Mouse (Mus musculus) kidney, postnatal 14 days (tissue): ENCODE measurements around the gene Wdhd1.
A peak's percentile ranks its signal among the peaks of the same experiment; 100 is the strongest.
"Not testable (repeated sequence)": the region's sequence is repeated elsewhere in the genome, so short reads cannot be mapped to it uniquely, and the experiment has no call there.

Source experiments
- DNase-seq: peaks from one replicate; pipeline ENCODE4 v3.0.0; 2022; ENCODE audit warnings: mixed read lengths

Gene Wdhd1

DNA sequence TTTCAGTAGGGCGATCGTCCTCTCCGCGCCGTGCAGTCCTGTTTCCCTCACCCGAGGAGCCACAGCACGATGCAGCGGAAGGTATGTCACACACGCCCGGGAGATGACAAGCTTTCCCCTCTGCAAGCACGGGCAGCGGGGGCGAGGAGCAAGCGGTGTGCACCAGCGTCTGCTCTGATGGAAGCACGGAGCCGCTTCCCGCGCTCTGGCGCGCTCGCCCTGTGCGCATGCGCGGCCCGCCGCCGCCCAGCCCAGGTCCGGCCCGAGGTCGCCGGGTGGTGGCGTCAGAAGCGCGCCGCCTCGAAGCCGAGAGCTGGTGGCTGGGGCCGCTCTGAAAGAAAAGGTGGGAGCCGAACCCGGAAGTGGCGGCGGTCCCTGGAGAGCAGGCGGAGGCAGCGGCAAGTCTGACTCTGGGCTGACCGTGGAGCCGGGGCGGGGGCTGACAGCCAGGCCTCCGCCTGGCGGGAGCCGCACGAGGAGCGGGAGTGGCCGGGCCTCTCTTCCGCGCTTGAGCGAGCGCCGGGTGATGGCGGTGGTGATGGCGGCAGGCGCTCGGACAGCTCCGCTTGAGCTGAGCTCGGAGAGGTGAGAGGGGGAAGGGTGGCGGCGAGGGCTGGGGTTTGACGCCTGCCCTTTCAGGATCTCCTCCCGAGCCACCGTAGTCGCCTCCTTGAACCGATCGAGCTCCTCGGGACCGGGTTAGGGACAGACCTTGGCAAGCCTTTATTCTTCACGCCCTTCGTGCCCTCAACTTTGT, at the start of gene Wdhd1, which contains the start of gene Socs4:
Wdhd1 (minus strand) TSS at position 221 of the 757 bp plus-strand sequence.
Socs4 (plus strand) TSS at position 295 of the 757 bp plus-strand sequence.
- DNase-seq: peak; percentile 97

DNA sequence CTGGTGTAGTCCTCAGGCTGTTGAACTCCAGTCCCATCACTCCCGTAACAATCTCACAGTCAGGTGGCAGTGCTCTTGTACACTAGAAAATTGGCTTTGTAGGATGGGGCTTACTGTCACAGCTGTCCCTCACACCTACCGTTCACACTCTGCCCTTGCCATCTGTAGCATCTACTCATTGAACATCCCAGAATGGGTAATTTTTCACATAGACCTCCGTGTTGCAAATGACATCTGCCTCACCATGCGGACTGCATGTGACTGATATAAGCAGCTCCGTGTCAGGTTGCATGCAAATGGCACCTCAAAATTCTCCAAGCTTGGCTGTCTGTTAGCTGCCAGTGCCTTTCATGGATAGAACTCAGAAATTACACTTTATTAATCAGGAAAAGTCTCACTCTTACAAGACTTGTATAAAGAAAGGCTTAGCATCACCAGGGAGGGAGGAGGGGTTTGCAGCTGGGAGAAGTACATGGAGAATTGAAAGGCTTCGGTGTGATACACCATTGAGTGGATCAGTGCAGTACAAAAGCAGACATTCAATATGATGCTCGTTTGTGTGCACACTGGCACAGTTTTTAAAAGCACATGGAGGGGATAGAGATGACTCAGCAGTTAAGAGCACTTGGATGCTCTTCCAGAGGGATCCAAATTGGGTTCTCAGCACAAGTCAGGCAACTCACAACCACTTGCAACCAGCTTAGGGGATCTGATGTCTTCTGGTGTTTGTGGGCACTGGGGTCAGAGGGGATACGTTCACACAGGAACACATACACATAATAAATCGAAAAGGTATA, 49.5 kb upstream of the Wdhd1 start:
- no peak for DNase-seq

DNA sequence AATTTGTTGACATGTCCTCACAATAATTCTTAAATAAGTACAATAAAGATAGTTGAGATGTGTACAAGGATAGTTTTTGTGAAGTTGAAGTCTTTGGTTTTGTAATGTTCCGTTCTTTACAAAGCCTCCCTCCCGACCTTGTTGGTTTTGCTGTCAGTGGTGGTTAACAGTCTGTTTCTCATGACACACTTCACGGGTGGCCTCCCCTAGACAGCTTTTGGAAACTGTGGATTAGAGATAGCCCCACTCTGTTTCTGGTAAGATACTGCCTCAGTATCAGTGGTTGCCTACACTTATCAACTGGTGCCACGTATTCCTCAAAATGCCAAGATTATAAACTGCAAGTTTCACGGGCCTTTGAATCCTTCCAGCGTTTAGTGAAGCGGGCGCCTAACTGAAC, 44.9 kb upstream of the Wdhd1 start:
- DNase-seq: not testable (repeated sequence)

DNA sequence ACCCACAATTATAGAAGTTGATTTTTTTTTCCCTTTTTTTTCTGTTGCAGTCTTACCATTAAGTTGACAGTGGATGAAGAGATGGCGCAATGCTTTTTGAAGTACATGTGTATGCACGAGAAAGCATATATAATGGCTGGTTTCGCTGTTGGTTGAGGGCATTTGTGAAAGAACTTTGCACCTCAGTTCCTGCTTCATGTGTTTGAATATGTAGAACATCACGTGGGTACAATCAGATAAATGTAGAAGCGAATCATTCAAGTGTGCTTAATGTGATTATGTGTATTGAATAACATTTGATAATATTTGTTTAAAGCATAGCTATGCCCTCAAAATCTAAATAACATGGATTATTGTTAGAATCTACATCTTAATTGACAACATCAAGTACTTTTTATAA, 42.7 kb upstream of the Wdhd1 start:
- DNase-seq: no peak

DNA sequence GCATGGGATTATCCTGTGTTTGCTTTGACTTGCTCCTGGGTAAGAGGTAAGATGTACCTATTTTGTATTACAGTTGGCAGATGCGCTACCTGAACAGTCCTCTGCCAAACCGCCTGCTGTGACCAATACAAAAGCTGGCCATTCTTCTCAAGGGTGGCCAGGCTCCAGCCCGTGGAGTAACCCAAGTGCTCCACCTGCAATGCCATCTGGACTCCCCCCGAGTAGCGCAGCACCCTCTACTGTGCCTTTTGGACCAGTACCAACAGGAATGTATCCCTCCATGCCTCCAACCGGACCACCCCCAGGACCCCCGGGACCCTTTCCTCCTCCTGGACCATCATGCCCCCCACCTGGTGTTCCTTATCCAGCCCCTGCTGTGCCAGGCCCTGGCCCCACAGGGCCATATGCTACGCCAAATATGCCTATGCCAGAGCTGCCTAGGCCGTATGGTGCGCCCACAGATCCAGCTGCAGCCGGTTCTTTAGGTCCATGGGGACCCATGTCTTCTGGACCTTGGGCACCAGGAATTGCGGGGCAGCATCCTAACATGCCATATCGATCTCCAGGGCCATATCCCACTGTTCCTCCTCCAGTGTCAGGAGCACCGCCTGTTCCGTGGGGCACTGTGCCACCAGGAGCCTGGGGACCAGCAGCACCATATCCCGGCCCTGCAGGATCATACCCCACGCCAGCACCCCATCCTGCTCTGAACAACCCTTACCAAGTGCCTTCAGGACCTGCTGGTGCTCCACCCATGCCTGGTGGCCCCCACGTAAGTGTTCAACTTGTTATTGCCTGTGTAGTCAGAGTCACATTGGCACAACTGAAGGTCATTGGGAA, 33.9 kb upstream of the Wdhd1 start:
- DNase-seq: no peak

DNA sequence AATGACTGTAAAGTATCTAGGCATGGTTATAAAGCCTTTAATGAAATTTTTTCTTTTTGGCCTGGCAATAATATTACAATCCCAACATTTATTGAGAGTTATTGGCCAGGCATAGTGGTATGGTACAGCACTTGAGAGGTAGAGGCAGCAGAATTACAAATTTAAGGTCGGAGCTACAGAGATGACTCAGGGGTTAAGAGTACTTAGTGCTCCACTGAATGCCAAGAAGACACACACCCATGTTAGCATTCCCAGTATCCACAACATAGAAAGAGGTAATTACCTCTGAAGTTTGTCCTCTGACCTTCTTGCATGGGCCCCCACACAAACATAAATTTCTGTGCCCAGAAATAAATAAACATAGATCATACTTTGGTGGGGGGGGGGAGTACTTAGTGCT, 32.4 kb upstream of the Wdhd1 start:
- DNase-seq: no peak

DNA sequence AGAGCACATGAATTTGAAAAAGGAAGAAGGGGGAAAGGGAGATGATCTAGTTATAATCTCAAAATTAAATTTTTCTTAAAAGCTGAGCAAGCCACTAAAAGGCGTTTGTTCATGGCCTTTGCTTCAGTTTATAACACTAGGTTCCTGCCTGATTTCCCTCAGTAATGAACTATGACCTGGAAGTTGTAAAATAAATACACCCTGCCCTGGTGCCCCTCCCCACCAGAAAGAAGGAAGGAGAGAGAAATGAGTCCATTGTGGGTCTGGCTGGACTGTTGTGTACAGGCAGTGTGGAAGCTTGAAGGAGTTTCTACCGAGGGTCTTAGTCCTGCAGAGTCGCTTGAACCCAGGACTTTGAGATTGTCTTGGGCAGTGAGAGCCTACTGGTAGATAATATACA, 31.0 kb upstream of the Wdhd1 start:
- DNase-seq: no peak

DNA sequence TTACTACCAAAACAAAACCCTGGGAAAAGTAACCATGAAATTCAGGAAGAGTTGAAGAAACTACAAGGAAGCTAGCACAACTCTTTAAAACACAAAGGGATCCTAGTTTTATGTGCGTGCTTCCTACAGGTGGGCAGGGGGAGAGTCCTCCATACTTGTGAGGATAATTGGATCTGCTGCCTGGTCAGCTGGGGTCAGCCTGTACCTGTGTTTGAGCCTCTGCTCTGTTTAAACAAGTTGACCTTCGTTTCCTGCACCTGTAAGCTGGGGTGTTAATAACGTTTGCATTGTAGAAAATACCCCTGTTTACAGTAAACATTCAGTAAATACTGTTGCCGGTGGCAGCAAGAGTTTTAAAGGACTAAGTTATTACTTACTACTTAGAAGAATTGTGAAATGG, 29.3 kb upstream of the Wdhd1 start:
- no peak for DNase-seq

DNA sequence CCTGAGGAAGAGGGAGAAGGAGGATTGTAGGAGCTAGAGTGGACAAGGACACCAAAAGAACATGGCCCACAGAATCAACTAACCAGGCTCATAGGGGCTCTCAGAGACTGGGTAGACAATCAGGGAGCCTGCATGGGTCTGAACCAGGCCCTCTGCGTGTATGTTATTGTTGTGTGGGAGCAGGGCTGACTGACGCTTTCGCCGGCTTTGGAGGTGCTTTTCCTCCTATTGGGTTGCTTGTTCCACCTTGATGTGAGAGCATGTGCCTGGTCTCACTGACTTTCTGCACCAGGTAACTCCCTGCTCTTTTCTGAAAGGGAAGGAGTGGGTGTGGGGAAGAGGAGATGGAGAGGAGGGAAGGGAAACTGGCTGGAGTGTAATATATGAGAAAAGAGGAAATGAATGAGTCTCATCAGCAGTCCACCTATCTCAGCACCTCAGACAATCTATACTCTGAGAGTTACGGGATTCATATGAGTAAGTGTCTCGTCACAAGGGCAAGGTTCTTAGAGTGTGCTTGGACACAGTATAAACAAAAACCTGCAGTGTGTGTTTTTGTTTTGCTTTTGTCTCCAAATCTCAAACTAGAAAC, 28.3 kb upstream of the Wdhd1 start:
- no peak for DNase-seq

DNA sequence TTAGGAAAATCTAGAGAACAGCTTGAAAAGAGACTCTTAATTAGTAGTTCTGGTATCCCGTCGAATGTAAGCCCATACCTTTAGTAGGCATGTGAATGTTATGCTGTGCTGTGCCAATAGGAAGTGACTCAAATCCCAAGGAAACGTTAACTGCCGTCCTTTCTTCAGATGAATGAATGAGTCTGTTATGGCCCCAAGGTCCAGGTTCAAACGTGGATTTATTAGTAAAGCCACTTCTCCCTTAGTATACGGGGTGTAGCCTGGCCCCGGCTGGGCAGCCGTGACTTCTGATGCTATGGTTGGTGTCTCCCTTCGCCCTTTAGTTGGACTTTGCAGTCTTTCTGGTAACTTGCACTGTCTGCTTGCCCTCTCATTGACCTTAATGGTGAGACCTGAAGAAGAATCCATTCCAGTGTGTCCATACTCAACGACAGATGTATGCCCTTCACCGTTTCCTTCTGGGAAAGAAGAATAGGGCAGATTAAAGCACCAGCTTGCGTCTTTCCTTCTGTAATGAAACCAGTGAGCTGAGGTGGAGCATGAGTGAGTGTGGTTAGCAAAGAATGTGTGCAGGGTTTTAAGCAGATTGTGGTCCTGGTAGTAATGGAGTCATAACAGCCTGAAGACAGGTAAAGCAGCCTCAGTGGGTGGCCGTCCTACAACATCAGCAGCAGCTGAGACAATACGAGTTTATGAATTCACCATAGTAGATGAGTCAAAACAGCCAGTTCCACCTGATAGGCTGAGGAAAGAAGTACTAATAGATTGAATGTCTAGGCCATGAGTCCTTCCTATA, 26.4 kb upstream of the Wdhd1 start:
- DNase-seq: no peak

DNA sequence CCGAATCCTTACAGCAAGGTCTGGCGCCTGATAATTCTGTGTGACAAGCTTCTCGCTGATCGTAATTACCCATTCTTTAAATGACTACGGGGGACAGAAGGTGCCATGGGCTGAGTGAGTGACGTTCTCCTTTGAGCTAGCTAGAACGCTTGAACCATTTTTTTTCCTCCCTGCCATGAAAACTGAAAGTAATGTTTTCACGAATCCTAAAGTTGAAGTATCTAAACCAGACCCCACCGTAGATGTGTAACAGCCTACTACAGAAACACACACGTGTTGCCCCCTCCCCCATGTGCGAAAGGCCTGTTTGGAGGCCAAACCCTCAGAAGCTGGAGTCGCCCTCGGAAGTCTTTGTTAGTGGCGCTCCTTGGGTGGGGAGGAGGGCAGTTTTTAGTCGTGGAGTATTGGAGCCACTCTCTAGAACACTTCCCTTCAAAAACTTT, 22.2 kb upstream of the Wdhd1 start:
- peak; percentile 42 for DNase-seq

DNA sequence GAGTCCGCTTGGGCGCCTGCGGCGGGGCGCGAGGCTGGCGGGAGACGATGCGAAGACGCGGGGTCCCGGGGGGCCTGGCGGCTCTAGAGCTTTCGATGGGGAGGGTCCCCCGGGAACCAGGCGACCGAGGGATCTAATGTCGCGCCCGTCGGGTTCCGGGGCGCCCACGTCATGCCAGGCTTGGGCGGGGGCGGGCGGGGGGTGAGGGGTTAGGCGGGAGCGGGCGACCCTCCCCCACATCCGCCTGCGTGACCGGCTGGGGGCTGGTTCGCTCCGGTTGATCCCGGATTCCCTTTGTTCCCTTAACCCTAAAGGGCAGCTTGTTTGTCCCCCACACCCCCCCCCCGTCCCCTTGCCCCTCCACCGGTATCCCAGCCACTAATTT, 21.7 kb upstream of the Wdhd1 start:
- DNase-seq: no peak

DNA sequence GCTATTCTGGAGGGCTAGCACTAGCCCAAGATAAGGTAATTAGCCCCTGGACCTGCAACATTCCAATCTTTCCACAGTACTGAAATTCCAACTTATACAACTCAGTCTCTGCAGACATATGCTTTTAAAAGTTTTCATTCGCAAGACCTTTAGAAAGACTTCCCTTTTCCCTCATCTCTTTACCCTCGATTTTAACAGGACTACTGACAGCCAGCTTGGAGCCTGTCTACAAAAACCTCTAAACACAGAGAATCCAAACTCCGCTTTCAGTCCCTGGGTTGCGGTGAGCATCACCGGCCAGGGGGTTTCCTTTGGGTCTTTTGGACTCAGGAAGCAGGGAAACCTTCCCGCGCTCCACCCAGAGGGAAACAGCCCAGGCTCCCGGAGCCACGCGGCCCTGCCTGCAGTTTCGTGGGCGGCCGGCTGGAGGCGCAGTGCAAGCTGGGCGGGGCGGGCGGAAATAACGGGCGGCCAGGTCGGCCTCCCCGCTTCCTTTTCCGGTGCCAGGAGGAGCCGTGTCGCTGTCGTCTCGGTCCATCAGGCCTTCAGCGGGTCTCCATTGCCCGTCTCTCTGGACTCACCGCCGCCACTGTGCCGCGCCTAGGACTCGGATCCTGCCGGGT, 21.2 kb upstream of the Wdhd1 start, which contains the start of gene Mapk1ip1l:
Mapk1ip1l (plus strand) TSS at position 482 of the 623 bp plus-strand sequence.
- DNase-seq: peak; percentile 92

DNA sequence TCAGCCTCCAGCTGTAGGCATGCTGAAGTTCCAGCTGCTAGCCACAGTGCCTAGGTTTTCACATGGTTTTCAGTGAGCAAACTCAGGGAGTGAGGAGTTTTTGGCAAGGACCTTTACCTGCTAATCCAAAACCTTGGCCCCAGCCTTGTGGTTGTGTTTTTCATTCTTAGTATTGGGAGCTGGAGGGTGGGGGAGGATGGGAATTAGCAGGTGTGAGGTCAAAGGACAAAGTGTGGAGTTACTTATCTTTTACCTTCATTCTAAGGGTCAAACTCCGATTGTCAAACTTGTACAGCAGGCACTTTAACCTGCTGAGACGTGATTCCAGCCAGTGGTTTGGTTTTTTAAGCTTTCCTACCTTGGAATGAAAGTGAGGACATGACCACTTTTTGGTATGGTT, 19.6 kb upstream of the Wdhd1 start:
- no peak for DNase-seq

DNA sequence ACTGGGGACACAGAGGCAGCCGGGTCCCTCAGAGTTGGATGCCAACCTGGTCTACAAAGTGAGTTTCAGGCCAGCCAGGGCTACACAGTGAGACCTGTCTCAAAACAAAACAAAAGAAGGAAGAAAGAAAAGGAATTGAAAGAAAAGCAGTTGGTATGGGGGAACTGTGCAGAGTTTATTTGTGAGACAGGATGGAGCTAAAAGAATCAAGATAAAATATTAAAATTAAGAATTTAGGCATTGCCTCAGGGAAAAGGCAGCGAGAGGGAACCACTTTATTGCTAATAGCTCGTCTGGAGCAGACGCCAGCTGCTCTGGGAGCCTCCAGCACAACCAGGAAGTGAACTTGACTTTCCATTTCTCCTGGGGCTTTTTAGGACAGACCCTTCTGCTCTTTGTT, 17.5 kb upstream of the Wdhd1 start:
- DNase-seq: peak; percentile 18

DNA sequence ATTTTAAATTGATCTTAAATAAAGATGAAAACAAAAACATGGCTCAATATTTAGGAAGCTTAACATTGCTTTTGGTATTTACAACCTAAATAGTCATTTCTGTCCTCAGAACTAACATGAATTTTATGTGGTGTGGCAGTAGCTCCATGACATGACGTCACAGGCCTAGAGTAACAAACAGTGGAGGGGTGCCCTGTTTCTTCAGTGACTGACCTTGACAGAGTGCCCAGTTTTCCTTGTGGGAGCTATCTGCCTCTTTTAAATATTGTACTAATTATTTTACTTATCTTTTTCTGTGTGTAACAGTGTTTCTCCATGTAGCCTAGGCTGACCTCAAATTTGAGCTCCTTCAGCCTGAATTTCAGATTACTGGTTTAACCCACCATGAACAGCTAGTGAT, 15.1 kb upstream of the Wdhd1 start:
- DNase-seq: no peak

DNA sequence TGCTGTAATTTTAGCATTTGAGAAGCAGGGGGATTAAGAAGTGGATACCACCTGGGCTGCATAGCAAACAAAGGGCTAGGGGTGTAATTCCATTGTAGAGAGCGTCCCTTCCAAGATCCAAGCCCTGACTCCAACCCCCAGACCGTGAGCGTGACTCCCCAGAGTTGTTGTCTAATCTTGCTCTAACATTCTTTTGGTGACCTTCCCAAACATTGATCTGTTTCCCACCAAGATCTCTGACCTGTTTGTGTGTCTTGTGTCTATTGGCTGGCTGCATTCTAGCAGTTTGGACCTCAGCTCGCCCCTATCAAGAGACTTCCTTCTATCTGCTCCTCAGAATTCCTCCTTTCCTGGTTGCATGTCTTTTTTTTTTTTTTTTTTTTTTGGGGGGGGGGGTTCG, 10.4 kb upstream of the Wdhd1 start:
- no peak for DNase-seq

DNA sequence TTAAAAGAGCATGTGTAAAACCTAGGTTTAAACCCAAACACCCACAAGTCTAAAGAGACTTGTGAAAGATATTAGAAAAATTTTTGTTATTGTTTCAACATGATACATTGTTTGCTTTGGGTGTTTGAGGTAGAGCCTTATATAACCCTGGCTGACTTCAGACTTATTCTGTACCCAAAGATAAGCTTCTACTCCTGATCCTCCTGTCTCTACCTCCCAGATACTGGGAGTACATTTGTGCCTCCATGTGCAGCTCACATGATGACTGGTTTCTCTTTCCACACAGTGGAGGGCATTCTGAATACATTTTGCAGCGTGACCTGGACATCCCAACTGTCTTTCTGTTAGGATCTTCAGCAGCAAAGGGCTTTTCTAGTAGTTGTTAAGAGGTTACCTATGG, 9.6 kb upstream of the Wdhd1 start:
- no peak for DNase-seq

DNA sequence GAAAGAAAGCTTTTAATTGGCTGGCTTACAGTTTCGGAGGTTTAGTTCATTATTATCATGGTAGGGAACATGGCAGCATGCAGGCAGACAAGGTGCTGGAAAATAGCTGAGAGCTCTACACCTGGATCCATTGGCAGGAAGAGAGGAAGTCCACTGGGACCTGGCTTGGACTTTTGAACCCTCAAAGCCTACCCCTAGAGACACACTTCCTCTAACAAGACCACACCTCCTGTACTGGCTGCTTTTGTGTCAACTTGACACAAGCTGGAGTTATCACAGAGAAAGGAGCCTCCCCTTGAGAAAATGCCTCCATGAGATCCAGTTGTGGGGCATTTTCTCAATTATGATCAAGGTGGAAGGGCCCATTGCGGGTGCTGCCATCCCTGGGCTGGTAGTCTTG, 8.6 kb upstream of the Wdhd1 start:
- DNase-seq: no peak

DNA sequence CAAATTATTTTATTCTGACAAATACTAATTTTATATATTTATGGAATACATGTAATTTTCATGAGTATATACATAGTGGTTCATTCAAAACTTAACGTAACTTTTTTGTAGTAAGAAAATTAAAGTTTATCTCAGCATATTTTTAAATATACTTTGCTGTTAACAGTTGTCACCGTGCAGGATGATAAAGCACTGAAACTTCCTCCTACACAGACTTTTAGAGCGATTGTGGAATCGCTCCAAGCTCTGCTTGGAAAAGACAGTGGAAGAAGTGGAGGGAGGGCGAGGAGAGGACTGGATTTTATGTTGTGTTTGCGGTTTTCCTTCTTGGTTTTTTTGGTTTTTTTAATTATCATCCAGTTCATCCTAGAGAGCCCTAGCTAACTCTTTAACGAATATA, 6.9 kb upstream of the Wdhd1 start:
- DNase-seq: peak; percentile 23

DNA sequence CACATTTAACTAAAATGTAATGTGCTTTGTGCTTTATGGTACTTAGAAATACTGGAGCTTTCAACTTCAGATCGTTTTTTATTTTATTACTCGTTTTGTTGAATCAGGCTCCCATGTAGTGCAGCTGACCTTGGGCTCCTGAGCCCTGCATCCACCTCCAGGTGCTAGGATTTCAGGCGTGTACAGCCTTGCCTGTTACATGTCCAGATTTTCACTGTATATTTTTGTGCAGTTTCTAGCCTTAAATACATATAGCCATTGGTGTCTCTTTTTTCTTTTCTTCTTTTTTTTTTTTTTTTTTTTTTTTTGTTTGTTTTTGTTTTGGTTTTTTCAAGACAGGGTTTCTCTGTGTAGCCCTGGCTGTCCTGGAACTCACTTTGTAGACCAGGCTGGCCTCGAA, 4.9 kb upstream of the Wdhd1 start:
- DNase-seq: no peak

DNA sequence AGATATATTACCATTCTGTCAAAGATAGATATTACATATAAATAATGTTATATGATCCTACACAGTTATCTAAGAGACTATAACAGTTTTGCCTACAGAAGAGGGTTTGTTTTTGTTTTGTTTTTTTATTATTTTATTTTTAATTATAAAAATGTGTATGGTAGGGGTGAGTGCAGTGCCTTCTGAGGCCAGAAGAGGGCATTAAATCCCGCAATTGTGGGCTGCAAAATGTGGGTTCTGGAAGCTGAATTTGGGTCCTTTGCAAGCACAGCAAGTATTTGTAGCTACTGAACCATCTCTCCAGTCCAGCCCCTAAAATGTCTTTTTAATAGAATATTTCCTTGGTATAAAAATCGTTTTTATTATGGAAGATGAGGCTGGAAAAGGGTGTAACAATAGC, 2.4 kb upstream of the Wdhd1 start:
- no peak for DNase-seq
